Mouse (Mus musculus): ENCODE results near the gene Mta2.

Mta2 gene

GRCm38 (mm10) chr19:8929224-8930088, 12.2 kb upstream of the Mta2 start, which contains the start of the genes Rom1 and Eml3:
Gene Rom1 (minus strand): TSS chr19:8929356.
Gene Eml3 (plus strand): TSS chr19:8929552.
- in situ Hi-C loops (cut with MboI) = no loop called here

GRCm38 (mm10) chr19:8930117-8930516, 11.6 kb upstream of the Mta2 start:
- in situ Hi-C loops (cut with MboI) = no loop called here

DNA sequence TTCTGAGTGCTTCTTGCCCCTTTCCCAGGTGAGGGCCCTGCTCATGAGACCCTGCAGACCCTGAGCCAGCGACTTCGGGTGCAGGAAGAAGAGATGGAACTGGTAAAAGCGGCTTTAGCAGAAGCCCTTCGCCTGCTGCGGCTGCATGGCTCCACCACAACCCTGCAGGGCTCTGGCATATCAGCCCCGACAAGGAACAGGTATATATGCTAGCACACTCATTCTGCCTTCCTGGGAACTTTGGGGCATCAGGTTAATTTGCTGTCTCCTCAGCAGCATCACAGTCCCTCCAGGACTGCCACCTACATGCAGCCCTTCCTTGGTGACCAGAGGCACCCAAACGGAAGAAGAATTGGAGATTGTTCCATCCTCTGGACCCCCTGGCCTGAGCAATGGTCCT, 10.9 kb upstream of the Mta2 start:
- in situ Hi-C loops (cut with MboI) = no loop called here

DNA sequence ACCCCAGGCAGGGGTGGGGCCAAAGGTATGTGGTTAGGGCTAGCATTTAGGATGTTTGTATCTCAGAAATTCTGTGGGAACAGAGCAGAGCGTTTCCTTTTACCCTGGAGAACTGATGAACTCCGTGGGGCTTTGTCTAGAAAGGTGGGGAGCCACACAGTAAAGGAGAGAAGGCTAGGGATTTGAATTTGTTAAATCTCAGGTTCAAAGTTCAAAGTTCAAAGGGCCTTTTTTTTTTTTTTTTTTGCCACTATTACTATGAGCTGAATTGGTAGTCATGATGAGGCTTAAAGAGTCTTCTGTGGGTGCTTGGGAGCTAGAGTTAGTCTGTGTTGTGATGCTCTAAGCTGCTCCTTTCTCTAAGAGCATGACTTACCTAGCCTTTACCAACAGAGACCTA, 4.9 kb upstream of the Mta2 start:
- in situ Hi-C loops (cut with MboI) = no loop called here

- in situ Hi-C loops (cut with MboI) = no loop called here
Measured at GRCm38 (mm10) chr19:8940526-8941133, 1.0 kb upstream of the Mta2 start.

DNA sequence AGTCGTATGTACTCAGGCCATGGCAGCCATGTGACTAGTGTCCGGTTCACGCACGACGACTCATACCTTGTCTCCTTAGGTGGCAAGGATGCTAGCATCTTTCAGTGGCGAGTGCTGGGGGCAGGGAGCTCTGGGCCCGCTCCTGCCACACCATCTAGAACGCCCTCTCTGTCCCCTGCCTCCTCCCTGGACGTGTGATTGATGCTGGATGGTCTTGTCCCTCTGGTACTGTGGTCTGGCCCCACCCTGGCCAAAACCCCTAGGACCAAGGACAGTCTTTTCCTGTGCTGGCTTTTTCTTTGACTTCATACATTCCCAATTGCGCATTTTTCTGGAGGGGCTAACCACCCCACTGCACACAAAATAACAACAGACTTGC, 550 bp upstream of the Mta2 start:
- in situ Hi-C loops (cut with MboI) = no loop called here

DNA sequence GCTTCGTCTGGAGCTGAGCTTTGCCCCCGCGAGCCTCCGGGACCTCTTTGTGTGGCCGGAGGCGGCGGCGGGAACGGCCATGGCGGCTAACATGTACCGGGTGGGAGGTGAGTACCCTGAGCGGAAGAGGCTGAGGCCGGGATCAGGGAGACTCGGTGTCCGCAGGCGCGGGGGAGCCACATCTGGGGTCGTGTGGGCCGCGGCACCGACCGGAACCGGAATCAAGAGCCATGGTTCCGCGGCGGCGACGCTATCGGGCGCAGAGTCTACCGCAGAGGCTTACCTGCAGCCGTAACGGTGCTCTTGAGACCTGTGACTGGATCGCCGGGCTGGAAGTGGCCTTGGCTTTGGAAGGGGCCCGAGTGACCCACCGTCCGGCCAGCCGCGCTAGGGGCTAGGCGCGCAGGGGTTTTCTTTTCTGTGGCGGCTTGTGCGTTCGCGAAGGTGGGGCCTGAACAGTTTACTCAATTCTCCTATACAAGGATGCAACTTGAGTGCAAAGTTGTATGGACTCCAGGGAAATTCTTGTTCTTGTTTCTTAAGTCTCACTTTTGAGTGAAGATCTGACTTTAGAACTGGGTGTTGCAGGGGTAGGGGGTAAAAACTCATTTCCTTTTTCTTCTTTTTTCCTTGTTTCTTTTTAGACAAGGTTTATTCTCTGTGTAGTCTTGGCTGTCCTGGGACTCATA, 745 bp downstream of the Mta2 start:
- in situ Hi-C loops (cut with MboI) = no loop called here

DNA sequence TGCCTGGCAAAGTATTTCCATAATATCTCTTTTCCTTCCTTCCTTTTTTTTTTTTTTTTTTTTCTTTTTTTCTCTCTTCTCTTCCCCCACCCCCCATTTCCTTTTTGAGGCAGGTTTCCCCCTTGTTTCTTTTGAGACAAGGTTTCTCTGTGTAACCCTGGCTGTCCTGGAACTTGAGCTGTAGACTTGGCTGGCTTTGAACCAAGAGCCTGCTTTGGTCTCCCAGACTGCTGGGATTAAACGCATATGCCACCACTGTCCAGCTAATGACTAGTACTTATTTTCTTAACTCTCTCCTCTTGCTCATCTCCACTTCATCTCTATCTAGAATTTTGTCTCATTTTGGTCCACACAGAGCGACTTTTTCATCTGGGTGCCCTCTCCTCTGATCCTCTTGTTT, 1.4 kb downstream of the Mta2 start:
- in situ Hi-C loops (cut with MboI) = no loop called here

DNA sequence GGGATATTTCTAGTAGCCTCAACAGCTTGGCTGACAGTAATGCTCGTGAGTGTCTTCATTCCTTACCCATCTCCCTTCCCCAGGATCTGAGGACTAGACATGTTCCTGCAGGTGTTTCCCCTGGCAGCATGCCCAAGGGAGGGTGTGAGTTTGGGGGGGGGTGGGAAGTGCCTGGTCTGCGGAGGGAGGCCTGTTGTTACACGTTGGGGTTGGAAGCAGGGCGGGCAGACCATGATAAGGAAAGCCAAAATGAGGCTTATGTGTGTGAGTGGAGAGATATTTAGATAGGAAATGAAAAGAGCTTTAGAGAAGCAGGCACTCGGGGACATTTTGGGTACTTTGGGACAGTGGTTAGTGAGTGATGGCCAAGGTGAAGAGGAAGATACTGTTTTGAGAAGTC, 2.4 kb downstream of the Mta2 start:
- in situ Hi-C loops (cut with MboI) = no loop called here

DNA sequence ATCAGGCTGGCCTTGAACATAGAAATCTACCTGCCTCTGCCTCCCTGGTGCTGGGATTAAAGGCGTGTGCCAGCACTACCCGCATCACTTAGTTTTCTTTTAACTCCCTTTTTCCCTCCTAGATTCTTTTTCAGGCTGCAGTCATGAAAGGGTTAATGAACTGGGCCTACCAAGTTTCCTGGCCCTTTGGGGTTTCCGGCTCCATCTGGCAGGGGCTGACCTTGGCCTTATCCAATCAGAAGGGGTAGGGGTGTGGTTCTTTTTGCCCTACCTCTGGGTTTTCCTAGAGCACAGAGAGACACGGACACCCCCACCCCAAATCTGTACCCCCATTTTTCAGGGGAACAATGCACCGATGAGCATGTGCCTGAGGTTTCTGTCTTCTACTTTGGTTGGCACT, 3.1 kb downstream of the Mta2 start:
- in situ Hi-C loops (cut with MboI) = no loop called here

- in situ Hi-C loops (cut with MboI) = no loop called here
Measured at GRCm38 (mm10) chr19:8945251-8945650, 3.6 kb downstream of the Mta2 start.

GRCm38 (mm10) chr19:8946929-8947328, 5.3 kb downstream of the Mta2 start:
- in situ Hi-C loops (cut with MboI) = no loop called here

- in situ Hi-C loops (cut with MboI) = no loop called here
Measured at GRCm38 (mm10) chr19:8950190-8950589, 8.5 kb downstream of the Mta2 start.

- in situ Hi-C loops (cut with MboI) = no loop called here
Measured at GRCm38 (mm10) chr19:8952241-8952640, 10.6 kb downstream of the Mta2 start.

DNA sequence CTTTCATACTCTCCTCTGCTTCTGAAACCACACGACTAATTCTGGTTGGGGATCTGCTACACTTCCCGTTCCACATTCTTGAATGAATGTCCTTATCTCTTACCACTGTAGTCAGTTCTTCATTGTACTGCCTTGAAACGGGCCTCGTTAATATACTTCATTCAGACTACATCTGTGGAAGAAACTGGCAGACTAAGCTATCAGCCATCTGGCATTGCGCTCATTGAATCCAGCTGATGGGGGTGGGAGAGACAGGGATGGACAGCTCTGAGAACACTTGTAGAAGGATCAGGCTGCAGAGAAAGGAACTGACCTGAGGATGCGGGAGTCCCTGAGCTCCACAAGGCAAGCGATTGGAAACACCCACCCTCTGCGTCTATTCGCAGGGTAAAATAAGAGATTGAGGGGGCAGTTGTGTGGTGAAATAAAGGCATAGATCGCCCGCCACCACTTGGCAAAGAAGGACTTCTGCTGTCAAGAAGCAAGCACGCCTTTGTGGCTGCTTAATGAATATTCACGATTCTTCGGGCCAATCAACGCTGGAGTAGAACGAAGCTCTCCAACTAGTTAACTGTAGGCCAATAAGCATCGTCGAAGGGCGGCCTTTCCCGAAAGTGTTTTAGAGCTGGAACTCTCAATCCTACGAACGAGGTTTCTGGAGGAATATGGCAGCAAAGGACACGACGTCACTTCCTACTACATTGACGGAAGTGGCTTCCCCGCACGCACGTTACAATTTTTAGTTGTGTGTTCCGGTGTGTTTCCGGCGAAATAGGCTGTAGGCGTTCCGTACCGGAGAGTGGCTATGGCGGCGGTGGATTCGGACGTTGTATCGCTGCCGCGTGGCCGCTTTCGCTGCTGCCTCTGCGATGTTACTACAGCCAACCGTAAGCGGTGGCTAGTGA, 11.7 kb downstream of the Mta2 start, which contains the start of gene Tut1:
TSS of gene Tut1 (plus strand) at position 713 of the 905 bp plus-strand sequence.
- in situ Hi-C loops (cut with MboI) = no loop called here

- in situ Hi-C loops (cut with MboI) = no loop called here
Measured at GRCm38 (mm10) chr19:8954171-8954570, 12.5 kb downstream of the Mta2 start.

GRCm38 (mm10) chr19:8962256-8962655, 20.6 kb downstream of the Mta2 start:
- in situ Hi-C loops (cut with MboI) = no loop called here

- in situ Hi-C loops (cut with MboI) = no loop called here
Measured at GRCm38 (mm10) chr19:8965075-8965474, 23.4 kb downstream of the Mta2 start.

GRCm38 (mm10) chr19:8965771-8966170, 24.1 kb downstream of the Mta2 start:
- in situ Hi-C loops (cut with MboI) = no loop called here

DNA sequence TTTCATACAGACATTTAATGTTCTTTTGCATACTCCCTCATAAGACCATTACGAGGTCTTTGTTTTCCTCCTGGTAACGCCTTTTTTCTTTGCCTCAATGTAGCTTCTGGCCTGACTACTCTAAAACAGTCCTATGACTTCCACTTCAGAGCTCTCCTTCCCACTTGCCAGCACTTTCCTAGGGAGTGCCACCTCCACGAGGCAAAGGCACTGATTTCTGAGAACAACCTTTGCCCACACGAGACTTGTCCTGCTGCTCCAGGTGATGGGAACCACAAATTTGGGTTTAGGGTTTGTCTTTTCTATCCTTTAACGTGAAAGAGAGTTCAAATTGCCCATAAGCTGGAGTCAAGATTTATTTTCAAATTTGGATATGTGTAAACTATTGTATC, 24.5 kb downstream of the Mta2 start:
- in situ Hi-C loops (cut with MboI) = no loop called here

- in situ Hi-C loops (cut with MboI) = no loop called here
Measured at GRCm38 (mm10) chr19:8966590-8967372, 25.1 kb downstream of the Mta2 start, which contains the start of gene Eef1g. Gene Eef1g (plus strand): TSS chr19:8967041.
